ENCODE assay signal across 11 mouse cellular contexts in genomic region chr6:100710170-100710569, GRCm38 (mm10). TPM values are rescaled to one million over a fixed set of nuclear protein-coding genes. Genes with fewer than 3 reads are reported as not detected.
A peak's percentile ranks its signal among the peaks of the same experiment; 100 is the strongest.
DNase-seq lines count a peak whose midpoint lies in the region; ATAC-seq and TF ChIP-seq lines count a peak whose summit lies in the region.
"Had no signal": no experiment of that assay in that cellular context is flagged by ENCODE, and none has a peak within 500 bp of the region (broad histone marks: within the 10 kb centered on the region; RNA-seq: fewer than 3 reads in every experiment).

No protein-coding gene starts in this region.

- H3K4me2 ChIP-seq in forebrain, postnatal 0 days (ENCODE audit: low read depth), result no peak overlapping the region
- no peak overlapping the region for H3K4me2 ChIP-seq in forebrain, embryonic 15.5 days (replicated peaks)
- no peak overlapping the region for H3K4me2 ChIP-seq in lung, postnatal 0 days (replicated peaks; ENCODE audit: low read depth, low read length)
- H3K4me2 ChIP-seq: forebrain, embryonic 13.5 days; lung, embryonic 15.5 days had no signal

- ATAC-seq in forebrain, postnatal 0 days, result no peak
- no peak for ATAC-seq in forebrain, embryonic 15.5 days (replicated peaks)
- ATAC-seq in lung, postnatal 0 days, result no peak
- peak; percentile 52; the same call in 1 of the 2 replicates for ATAC-seq in megakaryocyte progenitor cell, adult 5-6 weeks (replicated peaks; ENCODE audit: poor library complexity)
- ATAC-seq: forebrain, embryonic 13.5 days had no signal

- no peaks in the 10 kb centered on the region for H3K4me1 ChIP-seq in forebrain, postnatal 0 days (ENCODE audit: insufficient read depth)
- H3K4me1 ChIP-seq in forebrain, embryonic 15.5 days, result peaks cover 7% of the 10 kb centered on the region
- peaks cover 3% of the 10 kb centered on the region; the same call in 1 of the 2 replicates for H3K4me1 ChIP-seq in lung, postnatal 0 days (ENCODE audit: insufficient read depth, low read depth, low read length)

- H3K4me3 ChIP-seq in forebrain, postnatal 0 days (ENCODE audit: low read depth, low read length), result no peak overlapping the region
- H3K4me3 ChIP-seq in forebrain, embryonic 15.5 days, result no peak overlapping the region
- no peak overlapping the region for H3K4me3 ChIP-seq in lung, postnatal 0 days (ENCODE audit: low read depth, low read length)
- H3K4me3 ChIP-seq: forebrain, embryonic 13.5 days; lung, embryonic 15.5 days had no signal

- peak; percentile 30 for TF ChIP-seq CTCF in forebrain, postnatal 0 days (IDR thresholded peaks at IDR 0.05; ENCODE audit: low read depth)
- TF ChIP-seq CTCF in lung, postnatal 0 days (IDR thresholded peaks at IDR 0.05), result peak; percentile 53

- H3K27me3 ChIP-seq in forebrain, postnatal 0 days (ENCODE audit: insufficient read depth, low read length), result peaks cover 8% of the 10 kb centered on the region; the same call in 1 of the 2 replicates
- peaks cover 13% of the 10 kb centered on the region; the same call in 1 of the 2 replicates for H3K27me3 ChIP-seq in forebrain, embryonic 15.5 days
- 0 out of 2 replicates have a peak, but pooled peaks cover 1% of the 10 kb centered on the region for H3K27me3 ChIP-seq in lung, postnatal 0 days (replicated peaks; ENCODE audit: insufficient read depth, low read length)

- 39% methylated on average over 4 of the region's 4 CpGs for whole genome bisulfite sequencing in forebrain, postnatal 0 days
- 38% methylated on average over 4 of the region's 4 CpGs for WGBS in forebrain, embryonic 15.5 days
- 29% methylated on average over 4 of the region's 4 CpGs for WGBS in lung, postnatal 0 days

- no peak for TF ChIP-seq EP300 in lung, postnatal 0 days (IDR thresholded peaks at IDR 0.05)

- no peaks in the 10 kb centered on the region for H3K36me3 ChIP-seq in forebrain, postnatal 0 days (ENCODE audit: insufficient read depth)
- no peaks in the 10 kb centered on the region for H3K36me3 ChIP-seq in forebrain, embryonic 15.5 days
- no peaks in the 10 kb centered on the region for H3K36me3 ChIP-seq in lung, postnatal 0 days (ENCODE audit: insufficient read depth, low read length)
- H3K36me3 ChIP-seq: lung, embryonic 15.5 days had no signal

- H3K9me3 ChIP-seq in forebrain, postnatal 0 days (ENCODE audit: low read length), result no peaks in the 10 kb centered on the region
- no peaks in the 10 kb centered on the region for H3K9me3 ChIP-seq in forebrain, embryonic 15.5 days
- H3K9me3 ChIP-seq in lung, postnatal 0 days (ENCODE audit: low read length), result no peaks in the 10 kb centered on the region
- H3K9me3 ChIP-seq: forebrain, embryonic 13.5 days; lung, embryonic 15.5 days had no signal

- DNase-seq in forebrain, postnatal 0 days, result no peak
- no peak for DNase-seq in lung, postnatal 0 days (ENCODE audit: low spot score)
- DNase-seq in lung, postnatal 10 days, result no peak
- peak; percentile 54 for DNase-seq in NIH3T3 (ENCODE audit: low read depth)
- no peak for DNase-seq in right cerebral cortex, postnatal 14 days
- DNase-seq in ovary, postnatal 10 days (ENCODE audit: low spot score), result no peak

- H3K9ac ChIP-seq in forebrain, postnatal 0 days, result no peak overlapping the region
- H3K9ac ChIP-seq in forebrain, embryonic 15.5 days (replicated peaks), result no peak overlapping the region
- H3K9ac ChIP-seq in lung, postnatal 0 days (replicated peaks; ENCODE audit: low read depth), result no peak overlapping the region
- H3K9ac ChIP-seq: forebrain, embryonic 13.5 days; lung, embryonic 15.5 days had no signal

- H3K27ac ChIP-seq in forebrain, postnatal 0 days (ENCODE audit: low read depth, low read length), result no peak overlapping the region
- H3K27ac ChIP-seq in forebrain, embryonic 15.5 days (replicated peaks), result no peak overlapping the region
- H3K27ac ChIP-seq in lung, postnatal 0 days (ENCODE audit: low read length), result no peak overlapping the region
- H3K27ac ChIP-seq: forebrain, embryonic 13.5 days; lung, embryonic 15.5 days had no signal

RNA-seq across cellular contexts. Expression of gene Gxylt2, which starts 5.6 kb away (rescaled TPM):
- 1.3 and 2.9 TPM in 2 replicates for total RNA-seq in forebrain, postnatal 0 days (2014; rRNA removed)
- polyA plus RNA-seq in forebrain, postnatal 0 days (2015; fragmentation: Nextera tagmentation; extraction: Ambion mirVana), result 1.1 and 1.8 TPM in 2 replicates
- polyA plus RNA-seq in forebrain, embryonic 15.5 days (2015; fragmentation: Nextera tagmentation; extraction: Ambion mirVana), result 0.66 and 0.88 TPM in 2 replicates
- 2.2 and 2.8 TPM in 2 replicates for polyA plus RNA-seq in lung, postnatal 0 days (2015; fragmentation: Nextera tagmentation; extraction: Ambion mirVana)
- total RNA-seq in megakaryocyte progenitor cell, adult 5-6 weeks (2015), result not detected in 2 replicates
- total RNA-seq in megakaryocyte progenitor cell, adult 5-6 weeks (2017), result not detected in 2 replicates
- total RNA-seq: hematopoietic stem cell, adult 5-6 weeks had no signal

RNA-seq across cellular contexts. Expression of gene Shq1, which starts 39.2 kb away (rescaled TPM):
- 4.6 and 6.2 TPM in 2 replicates for total RNA-seq in forebrain, postnatal 0 days (2014; rRNA removed)
- 5.2 and 5.9 TPM in 2 replicates for polyA plus RNA-seq in forebrain, postnatal 0 days (2015; fragmentation: Nextera tagmentation; extraction: Ambion mirVana)
- 12.0 and 13.0 TPM in 2 replicates for polyA plus RNA-seq in forebrain, embryonic 15.5 days (2015; fragmentation: Nextera tagmentation; extraction: Ambion mirVana)
- polyA plus RNA-seq in lung, postnatal 0 days (2015; fragmentation: Nextera tagmentation; extraction: Ambion mirVana), result 5.9 and 6.7 TPM in 2 replicates
- total RNA-seq in megakaryocyte progenitor cell, adult 5-6 weeks (2015), result 7.0 and 9.1 TPM in 2 replicates
- total RNA-seq in megakaryocyte progenitor cell, adult 5-6 weeks (2017), result 17.4 and 17.8 TPM in 2 replicates
